Mouse (Mus musculus) kidney, adult 2 months (tissue): ENCODE measurements at regions not wholly inside any gene's neighbourhood (a gene's known extent, or its start where the extent isn't known, plus 50 kb on each side); places are given as distances from the start of the nearest gene placed in this dataset.

Source experiments
- DNase-seq: peaks from one replicate; pipeline ENCODE4 v3.0.0; 2021
- H3K27ac ChIP-seq: fragments of 200-500 bp; 2 replicates; pipeline ENCODE4 v1.5.1; 2012; ENCODE audit warnings: low read depth, low read length, control low read depth, inconsistent platforms; ENCODE audit not compliant: insufficient read depth
- H3K27me3 ChIP-seq: fragments of 200-500 bp; replicated peaks from 2 replicates; pipeline ENCODE4 v1.6.1; 2012; ENCODE audit warnings: mild to moderate bottlenecking, moderate library complexity, low read length, inconsistent platforms; ENCODE audit not compliant: control insufficient read depth, insufficient read depth
- H3K36me3 ChIP-seq: fragments of 200-500 bp; 2 replicates; pipeline ENCODE4 v1.6.1; 2012; ENCODE audit warnings: mild to moderate bottlenecking, moderate library complexity, low read length, inconsistent platforms; ENCODE audit not compliant: control insufficient read depth, insufficient read depth
- H3K4me1 ChIP-seq: fragments of 200-500 bp; 2 replicates; pipeline ENCODE4 v1.6.1; 2011; ENCODE audit warnings: low read length; ENCODE audit not compliant: control insufficient read depth, insufficient read depth
- H3K4me3 ChIP-seq: fragments of 200-500 bp; 2 replicates; pipeline ENCODE4 v1.5.1; 2011; ENCODE audit warnings: mild to moderate bottlenecking, low read depth, low read length, control low read depth; ENCODE audit not compliant: insufficient read depth
- CTCF ChIP-seq: fragments of 200-500 bp; conservative IDR thresholded peaks from 2 replicates; pipeline ENCODE4 v1.5.1; 2011; ENCODE audit warnings: low read depth, mild to moderate bottlenecking, control low read depth, low read length, moderate library complexity, mixed read lengths; ENCODE audit not compliant: insufficient read depth, insufficient read length
- POLR2A ChIP-seq: fragments of 200-500 bp; IDR thresholded peaks from one replicate; pipeline ENCODE4 v1.6.1; 2011; ENCODE audit warnings: low read depth, low read length, control low read depth
- WGBS: fragments of 180-500 bp; shearing (Covaris S2); methylation state at CpG from one replicate; pipeline ENCODE4 v1.1.7; 2018; 5-methylcytosine and 5-hydroxymethylcytosine counted together

DNA sequence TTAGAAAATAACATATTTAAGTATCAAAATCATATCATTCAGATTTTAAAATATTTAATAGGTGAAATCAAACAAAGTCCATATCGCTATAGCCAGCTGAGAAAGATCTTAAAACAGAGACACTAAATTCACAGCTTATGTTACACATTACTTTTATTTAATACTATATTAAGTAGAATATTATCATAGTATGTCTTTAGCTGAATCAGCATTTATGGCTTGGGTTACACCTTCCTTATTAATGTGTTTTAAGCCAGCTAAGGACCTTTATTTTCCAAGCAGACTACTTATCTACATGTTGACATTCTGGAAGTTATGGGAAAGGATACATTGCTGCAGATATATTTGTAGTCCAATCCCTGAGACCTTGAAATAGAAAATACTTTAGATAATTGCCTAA, 684.9 kb upstream of the Adgrl4 start:
- Histone ChIP-seq H3K36me3 (no peaks in the 10 kb centered on the region), H3K4me1 (no peaks in the 10 kb centered on the region)
- 96% methylated on average over 1 of the region's 1 CpGs for WGBS

DNA sequence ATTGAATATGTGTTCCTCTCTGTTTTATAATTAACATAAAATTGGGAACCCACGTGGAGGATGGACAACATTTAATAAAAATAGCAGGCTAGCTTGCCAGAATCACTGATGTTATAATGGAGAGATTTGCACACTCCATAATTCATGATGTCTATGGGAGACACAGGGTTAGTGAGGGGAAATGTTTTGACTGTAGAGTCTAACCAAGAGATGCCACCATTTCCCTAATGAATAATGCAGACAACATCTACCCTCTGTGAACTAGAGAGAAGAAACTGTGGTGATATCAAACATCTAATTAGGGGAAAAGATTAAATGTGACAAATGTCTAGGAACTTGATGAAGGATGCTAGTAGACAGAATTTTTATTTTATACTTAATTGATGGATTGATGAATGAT, 677.8 kb upstream of the Adgrl4 start:
- Histone ChIP-seq H3K4me3 (no peak overlapping the region), H3K27me3 (no peaks in the 10 kb centered on the region), H3K4me1 (no peaks in the 10 kb centered on the region), H3K27ac (no peak overlapping the region), H3K36me3 (no peaks in the 10 kb centered on the region)
- TF ChIP-seq CTCF (no peak), POLR2A (no peak)
- no peak for DNase-seq
- 59% methylated on average over 1 of the region's 1 CpGs for WGBS

More for the DNA sequence above, 684.9 kb upstream of the Adgrl4 start:
- DNase-seq = no peak
- Histone ChIP-seq H3K27me3 (no peaks in the 10 kb centered on the region), H3K4me3 (no peak overlapping the region), H3K27ac (no peak overlapping the region)
- TF ChIP-seq POLR2A (no peak), CTCF (no peak)

DNA sequence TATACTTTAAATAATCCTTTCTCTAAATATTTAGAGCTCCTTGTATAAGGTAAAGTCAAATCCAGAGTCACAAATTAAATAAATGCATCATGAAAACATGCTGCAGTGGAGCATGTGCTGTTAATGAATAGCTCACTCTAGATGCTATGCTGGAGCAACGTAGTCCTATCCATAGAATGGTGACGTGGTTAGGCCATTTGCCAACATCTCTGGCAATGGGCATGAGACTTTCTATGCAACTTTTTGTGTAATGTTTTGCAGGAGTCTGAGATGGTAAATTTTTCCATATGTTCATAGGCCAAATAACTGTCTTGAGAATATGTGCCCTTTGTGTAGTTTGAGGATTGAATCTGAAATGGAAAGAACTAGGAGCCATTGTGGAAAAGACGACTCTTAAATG, 653.1 kb upstream of the Adgrl4 start:
- Histone ChIP-seq H3K36me3 (no peaks in the 10 kb centered on the region), H3K4me3 (no peak overlapping the region), H3K27me3 (no peaks in the 10 kb centered on the region), H3K27ac (no peak overlapping the region), H3K4me1 (no peaks in the 10 kb centered on the region)
- TF ChIP-seq CTCF (no peak), POLR2A (no peak)
- DNase-seq = no peak
- WGBS = 60% methylated on average over 3 of the region's 3 CpGs

DNA sequence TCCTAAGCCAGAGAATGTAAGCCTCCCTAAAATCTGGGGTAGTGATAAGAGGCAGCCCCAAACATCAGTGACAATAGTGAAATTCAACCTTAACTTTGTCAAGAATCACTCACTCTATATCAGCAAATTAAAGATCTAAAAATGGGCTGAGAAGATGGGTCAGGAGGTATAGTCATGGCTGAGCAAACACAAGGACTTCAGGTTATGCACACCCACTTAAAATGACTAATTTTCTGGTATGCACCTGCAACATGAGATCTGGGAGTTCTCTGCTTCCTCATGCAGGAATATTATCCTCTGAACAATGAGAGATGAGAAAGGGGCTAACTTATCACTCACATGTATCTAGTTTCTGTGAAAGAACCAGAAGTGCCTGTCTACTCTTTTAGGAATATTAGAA, 619.9 kb upstream of the Adgrl4 start:
- no peak for TF ChIP-seq POLR2A
- TF ChIP-seq CTCF = no peak
- H3K4me1 ChIP-seq = no peaks in the 10 kb centered on the region

DNA sequence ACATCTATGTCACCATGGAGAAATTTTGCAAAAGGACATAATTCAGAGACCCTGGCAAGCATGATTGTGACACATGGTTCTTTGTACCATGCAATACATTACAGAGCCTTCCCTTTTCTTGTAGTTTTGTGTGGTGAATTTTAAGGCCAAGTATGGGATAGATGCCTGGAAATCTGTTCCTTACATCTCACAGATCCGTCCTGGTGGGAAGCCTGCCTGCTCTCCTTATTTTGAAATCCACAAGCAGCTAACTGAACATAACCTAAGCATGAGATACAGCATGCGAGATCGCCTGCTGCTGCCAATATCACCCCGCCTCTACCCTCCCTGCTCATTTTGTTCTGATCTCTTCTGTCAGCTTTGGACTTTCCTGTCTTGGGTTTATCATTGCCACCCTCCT, 618.3 kb upstream of the Adgrl4 start:
- no peaks in the 10 kb centered on the region for H3K36me3 ChIP-seq
- no peaks in the 10 kb centered on the region for H3K27me3 ChIP-seq
- no peak overlapping the region for H3K4me3 ChIP-seq
- H3K4me1 ChIP-seq = no peaks in the 10 kb centered on the region
- WGBS = 87% methylated on average over 4 of the region's 4 CpGs
- no peak for TF ChIP-seq CTCF
- no peak for TF ChIP-seq POLR2A
- H3K27ac ChIP-seq = no peak overlapping the region
- DNase-seq = no peak

More for the DNA sequence above, 619.9 kb upstream of the Adgrl4 start:
- Histone ChIP-seq H3K4me3 (no peak overlapping the region), H3K27ac (no peak overlapping the region), H3K27me3 (no peaks in the 10 kb centered on the region), H3K36me3 (no peaks in the 10 kb centered on the region)
- no peak for DNase-seq

DNA sequence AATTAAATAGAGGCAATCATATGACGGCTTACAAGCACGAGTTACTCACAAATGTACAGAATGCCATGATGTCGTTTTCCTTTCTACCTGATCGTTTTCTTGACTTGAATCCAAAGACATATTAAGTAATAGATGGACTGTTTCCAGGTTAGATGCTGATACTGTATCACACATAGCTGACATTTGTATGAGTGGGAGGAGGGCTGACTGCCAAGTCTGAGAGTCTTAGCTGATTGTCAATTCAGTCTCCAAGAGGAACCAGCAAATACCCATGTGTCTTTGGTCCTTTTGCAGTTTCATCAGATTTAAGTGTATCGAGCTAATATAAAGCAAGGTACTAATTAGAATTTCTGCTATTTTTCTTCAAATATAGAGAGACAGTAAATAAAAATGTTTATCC, 617.6 kb upstream of the Adgrl4 start:
- 82% methylated on average over 5 of the region's 5 CpGs for WGBS
- TF ChIP-seq CTCF (no peak), POLR2A (no peak)
- Histone ChIP-seq H3K4me1 (no peaks in the 10 kb centered on the region), H3K27me3 (no peaks in the 10 kb centered on the region), H3K27ac (no peak overlapping the region), H3K36me3 (no peaks in the 10 kb centered on the region), H3K4me3 (no peak overlapping the region)
- no peak for DNase-seq

DNA sequence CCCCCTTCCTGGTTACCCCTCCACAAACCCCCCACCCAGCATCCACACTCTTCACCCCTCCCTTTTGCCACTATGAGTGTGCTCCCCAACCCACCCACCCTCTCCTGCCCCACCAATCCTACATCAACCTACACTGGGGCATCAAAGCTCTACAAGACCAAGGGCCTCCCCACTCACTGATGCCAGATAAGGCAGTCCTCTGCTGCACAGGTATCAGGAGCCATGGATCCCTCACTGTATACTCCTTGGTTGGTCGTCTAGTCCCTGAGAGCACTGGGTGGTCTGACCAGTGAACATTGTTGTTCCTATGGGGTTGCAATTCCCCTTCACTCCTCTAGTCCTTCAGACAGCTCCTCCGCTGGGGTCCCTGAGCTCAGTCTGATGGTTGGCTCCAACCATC, 591.7 kb upstream of the Adgrl4 start:
- WGBS = 93% methylated on average over 2 of the region's 2 CpGs
- Histone ChIP-seq H3K27ac (no peak overlapping the region), H3K27me3 (no peaks in the 10 kb centered on the region), H3K4me3 (no peak overlapping the region), H3K36me3 (no peaks in the 10 kb centered on the region), H3K4me1 (no peaks in the 10 kb centered on the region)
- DNase-seq = no peak
- TF ChIP-seq CTCF = no peak
- TF ChIP-seq POLR2A = no peak

DNA sequence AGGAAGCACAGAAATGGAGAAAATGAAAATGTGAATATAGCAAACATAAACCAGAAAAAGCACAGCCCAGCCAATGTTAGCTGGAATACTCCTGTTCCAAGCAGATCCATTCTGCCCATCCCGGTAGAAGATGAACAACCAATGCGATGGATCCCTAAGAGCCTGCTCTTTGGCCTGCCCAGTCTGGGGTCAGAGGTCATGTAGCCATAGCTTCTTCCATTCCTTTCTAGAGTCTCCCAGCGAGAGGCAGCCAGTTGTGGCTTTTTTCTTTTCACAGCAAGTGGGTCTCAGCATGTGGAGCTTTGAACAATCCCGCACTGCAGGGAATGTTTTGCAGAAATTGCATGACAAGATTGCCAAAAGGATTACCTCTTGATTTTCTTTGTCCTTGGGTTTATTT, 585.6 kb upstream of the Adgrl4 start:
- Histone ChIP-seq H3K27me3 (no peaks in the 10 kb centered on the region), H3K4me3 (no peak overlapping the region), H3K4me1 (no peaks in the 10 kb centered on the region), H3K27ac (no peak overlapping the region), H3K36me3 (no peaks in the 10 kb centered on the region)
- 61% methylated on average over 4 of the region's 4 CpGs for WGBS
- DNase-seq = no peak
- no peak for TF ChIP-seq POLR2A
- TF ChIP-seq CTCF = no peak
